Mouse (Mus musculus): ENCODE data around the gene Galnt18. TPM values are rescaled to one million over a fixed set of nuclear protein-coding genes. Genes with fewer than 3 reads are reported as not detected.

The Galnt18 gene
- polyA plus RNA-seq, 1 experiment from 2014 or later, result 20.8 TPM

DNA sequence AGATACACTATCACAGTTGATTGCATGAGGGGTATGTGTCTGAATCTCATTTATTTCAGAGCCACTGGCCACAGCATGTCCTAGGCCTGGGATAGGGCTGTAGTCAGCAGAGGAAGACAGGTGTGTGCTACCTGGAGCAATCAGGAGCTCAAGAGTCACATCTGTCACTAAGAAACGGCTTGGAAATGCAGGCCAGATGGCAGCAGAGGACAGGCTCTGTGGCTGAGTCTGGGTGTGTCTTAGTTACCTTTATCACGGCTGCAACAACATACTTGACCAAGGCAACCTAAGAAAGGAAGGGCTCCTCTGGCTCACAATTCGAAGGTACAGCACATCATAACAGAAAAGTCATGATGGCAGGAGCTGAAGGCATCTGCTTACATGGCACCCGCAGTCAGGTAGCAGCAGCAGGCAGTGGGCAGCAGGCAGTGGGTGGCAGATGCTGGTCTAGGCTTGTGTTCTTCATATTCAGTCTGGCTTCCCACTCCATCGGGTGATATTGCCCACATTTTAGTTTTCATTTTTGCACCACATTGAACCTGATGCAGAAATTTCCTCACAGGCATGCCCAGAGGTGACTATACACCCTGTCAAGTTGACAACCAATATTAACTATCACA lies 190.2 kb downstream of the Galnt18 start:
- no peak overlapping the region for H3K27ac ChIP-seq (ENCODE audit: low read length)
- H3K9ac ChIP-seq (ENCODE audit: low read depth, low read length), result no peak overlapping the region
- no peak for ATAC-seq
- H3K4me3 ChIP-seq (ENCODE audit: low read depth, low read length), result no peak overlapping the region
- no peaks in the 10 kb centered on the region for H3K36me3 ChIP-seq (ENCODE audit: control insufficient read depth, insufficient read depth, low read length)
- WGBS, result 87% methylated on average over 5 of the region's 5 CpGs
- no peak overlapping the region for H3K4me2 ChIP-seq (ENCODE audit: low read length)
- H3K27me3 ChIP-seq (ENCODE audit: control insufficient read depth, insufficient read depth, low read depth, low read length), result no peaks in the 10 kb centered on the region
- 0 out of 2 replicates have a peak, but pooled peaks cover 3% of the 10 kb centered on the region for H3K4me1 ChIP-seq (ENCODE audit: control insufficient read depth, insufficient read depth, low read length)
- no peaks in the 10 kb centered on the region for H3K9me3 ChIP-seq (replicated peaks; ENCODE audit: control insufficient read depth, low read length, poor library complexity, severe bottlenecking)

- Histone ChIP-seq H3K27me3 (ENCODE audit: control insufficient read depth, insufficient read depth, low read depth, low read length) (no peaks in the 10 kb centered on the region), H3K36me3 (ENCODE audit: control insufficient read depth, insufficient read depth, low read length) (no peaks in the 10 kb centered on the region), H3K27ac (ENCODE audit: low read length) (no peak overlapping the region), H3K4me1 (ENCODE audit: control insufficient read depth, insufficient read depth, low read length) (no peaks in the 10 kb centered on the region), H3K9me3 (replicated peaks; ENCODE audit: control insufficient read depth, low read length, poor library complexity, severe bottlenecking) (no peaks in the 10 kb centered on the region), H3K4me3 (ENCODE audit: low read depth, low read length) (no peak overlapping the region), H3K9ac (ENCODE audit: low read depth, low read length) (no peak overlapping the region), H3K4me2 (ENCODE audit: low read length) (no peak overlapping the region)
- no peak for ATAC-seq
- WGBS, result 68% methylated on average over 4 of the region's 4 CpGs
These were observed 191.4 kb downstream of the Galnt18 start for GRCm38 (mm10) chr7:111588291-111588781.

DNA sequence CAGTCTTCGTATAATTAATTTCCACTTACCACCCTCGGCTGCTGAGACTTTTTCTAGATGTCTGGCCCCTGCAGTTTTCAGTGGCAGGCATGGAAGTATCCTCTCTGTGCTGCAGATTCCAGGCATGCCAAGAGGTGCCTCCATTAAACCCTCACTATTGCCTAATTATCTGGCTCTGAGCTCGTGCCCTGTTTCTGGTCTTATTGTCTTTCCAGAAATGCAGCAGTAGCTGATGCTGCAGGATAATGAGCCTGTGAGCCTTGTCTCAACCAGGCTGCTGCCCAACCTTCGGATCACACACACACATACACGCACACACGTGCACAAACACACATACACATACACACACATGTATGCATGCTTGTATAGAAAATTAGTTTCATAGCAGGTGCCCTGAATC lies 199.2 kb downstream of the Galnt18 start:
- no peak overlapping the region for H3K9ac ChIP-seq (ENCODE audit: low read depth, low read length)
- WGBS, result 59% methylated on average over 6 of the region's 6 CpGs
- H3K4me1 ChIP-seq (ENCODE audit: control insufficient read depth, insufficient read depth, low read length), result peaks cover 2% of the 10 kb centered on the region; the same call in 1 of the 2 replicates
- H3K36me3 ChIP-seq (ENCODE audit: control insufficient read depth, insufficient read depth, low read length), result no peaks in the 10 kb centered on the region
- no peak overlapping the region for H3K27ac ChIP-seq (ENCODE audit: low read length)
- H3K4me2 ChIP-seq (ENCODE audit: low read length), result no peak overlapping the region
- H3K4me3 ChIP-seq (ENCODE audit: low read depth, low read length), result no peak overlapping the region
- H3K27me3 ChIP-seq (ENCODE audit: control insufficient read depth, insufficient read depth, low read depth, low read length), result no peaks in the 10 kb centered on the region
- no peaks in the 10 kb centered on the region for H3K9me3 ChIP-seq (replicated peaks; ENCODE audit: control insufficient read depth, low read length, poor library complexity, severe bottlenecking)
- ATAC-seq, result no peak

- no peaks in the 10 kb centered on the region for H3K27me3 ChIP-seq (ENCODE audit: control insufficient read depth, insufficient read depth, low read depth, low read length)
- no peak overlapping the region for H3K4me2 ChIP-seq (ENCODE audit: low read length)
- no peak overlapping the region for H3K27ac ChIP-seq (ENCODE audit: low read length)
- no peak for ATAC-seq
- no peaks in the 10 kb centered on the region for H3K36me3 ChIP-seq (ENCODE audit: control insufficient read depth, insufficient read depth, low read length)
- WGBS, result 62% methylated on average over 2 of the region's 2 CpGs
- peaks cover 11% of the 10 kb centered on the region for H3K4me1 ChIP-seq (ENCODE audit: control insufficient read depth, insufficient read depth, low read length)
- no peaks in the 10 kb centered on the region for H3K9me3 ChIP-seq (replicated peaks; ENCODE audit: control insufficient read depth, low read length, poor library complexity, severe bottlenecking)
- no peak overlapping the region for H3K9ac ChIP-seq (ENCODE audit: low read depth, low read length)
- H3K4me3 ChIP-seq (ENCODE audit: low read depth, low read length), result no peak overlapping the region
These were observed 204.7 kb downstream of the Galnt18 start for GRCm38 (mm10) chr7:111575096-111575495.

DNA sequence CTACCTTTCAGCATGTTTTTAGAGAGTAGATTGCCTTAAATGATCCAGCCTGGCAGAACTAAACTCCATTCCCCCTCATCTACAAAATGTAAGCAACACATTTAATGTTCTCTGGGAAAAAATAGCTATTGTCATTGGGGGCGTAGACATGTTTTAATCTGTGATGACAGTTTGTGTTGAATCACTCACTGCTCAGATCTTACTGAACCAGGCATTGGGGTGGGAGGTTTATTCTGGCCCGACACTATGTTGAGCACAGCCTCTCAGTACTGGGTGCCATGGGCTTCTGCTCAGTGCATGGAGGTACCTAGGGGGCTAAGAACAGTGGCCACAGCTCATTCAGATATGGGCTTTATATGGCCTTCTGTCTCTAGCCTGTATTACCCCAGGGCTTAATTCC lies 207.4 kb downstream of the Galnt18 start:
- Histone ChIP-seq H3K4me1 (ENCODE audit: control insufficient read depth, insufficient read depth, low read length) (peaks cover 11% of the 10 kb centered on the region), H3K27ac (ENCODE audit: low read length) (no peak overlapping the region), H3K9ac (ENCODE audit: low read depth, low read length) (no peak overlapping the region), H3K4me2 (ENCODE audit: low read length) (no peak overlapping the region), H3K9me3 (replicated peaks; ENCODE audit: control insufficient read depth, low read length, poor library complexity, severe bottlenecking) (no peaks in the 10 kb centered on the region), H3K4me3 (ENCODE audit: low read depth, low read length) (no peak overlapping the region), H3K27me3 (ENCODE audit: control insufficient read depth, insufficient read depth, low read depth, low read length) (no peaks in the 10 kb centered on the region), H3K36me3 (ENCODE audit: control insufficient read depth, insufficient read depth, low read length) (no peaks in the 10 kb centered on the region)
- WGBS, result 95% methylated on average over 2 of the region's 2 CpGs
- no peak for ATAC-seq

- Histone ChIP-seq H3K4me2 (ENCODE audit: low read length) (no peak overlapping the region), H3K9me3 (replicated peaks; ENCODE audit: control insufficient read depth, low read length, poor library complexity, severe bottlenecking) (no peaks in the 10 kb centered on the region)
- WGBS, result 80% methylated on average over 6 of the region's 6 CpGs
These were observed 212.9 kb downstream of the Galnt18 start for GRCm38 (mm10) chr7:111566838-111567237.

DNA sequence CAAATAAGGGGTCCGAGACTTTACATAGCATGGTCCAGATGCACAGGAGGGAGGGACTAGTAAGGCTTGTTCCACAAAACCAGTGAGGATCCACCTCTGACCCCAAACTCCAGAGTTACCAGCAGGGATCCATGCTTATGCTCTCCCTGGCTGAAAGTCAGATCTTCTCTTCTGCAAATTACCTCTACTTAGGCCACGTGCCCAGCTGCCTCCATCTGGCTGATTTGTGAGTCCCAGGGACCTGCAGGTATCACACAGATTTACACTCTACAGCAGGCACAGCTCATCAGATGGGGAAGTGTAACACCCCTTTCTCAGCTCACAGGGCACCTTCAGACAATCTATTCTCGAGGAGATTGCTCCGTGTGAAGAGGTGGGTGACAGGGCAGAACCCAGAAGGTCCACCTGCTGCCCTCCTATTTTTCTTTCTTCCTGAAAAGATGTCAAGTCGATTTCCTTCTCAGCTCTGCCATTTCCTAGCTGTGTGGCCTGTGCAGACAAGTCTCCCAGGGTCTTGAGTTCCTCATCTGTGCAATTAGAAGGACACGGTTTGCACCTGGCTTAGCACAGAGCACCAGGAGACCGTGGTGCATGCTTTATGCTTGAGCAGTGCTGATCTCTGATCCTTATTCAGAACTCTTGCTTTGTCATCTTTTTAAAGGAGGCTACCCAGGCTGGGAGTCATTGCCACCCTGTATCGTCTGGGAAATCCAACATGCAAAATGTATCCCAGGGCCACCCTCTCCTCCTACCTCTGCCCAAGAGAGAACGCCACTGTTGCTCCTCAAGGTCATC lies 216.3 kb downstream of the Galnt18 start:
- Histone ChIP-seq H3K9me3 (replicated peaks; ENCODE audit: control insufficient read depth, low read length, poor library complexity, severe bottlenecking) (peaks cover 3% of the 10 kb centered on the region; the same call in 1 of the 2 replicates), H3K4me1 (ENCODE audit: control insufficient read depth, insufficient read depth, low read length) (no peaks in the 10 kb centered on the region), H3K27ac (ENCODE audit: low read length) (no peak overlapping the region), H3K4me2 (ENCODE audit: low read length) (no peak overlapping the region), H3K4me3 (ENCODE audit: low read depth, low read length) (no peak overlapping the region), H3K9ac (ENCODE audit: low read depth, low read length) (no peak overlapping the region), H3K36me3 (ENCODE audit: control insufficient read depth, insufficient read depth, low read length) (no peaks in the 10 kb centered on the region), H3K27me3 (ENCODE audit: control insufficient read depth, insufficient read depth, low read depth, low read length) (no peaks in the 10 kb centered on the region)
- ATAC-seq, result no peak
- WGBS, result 70% methylated on average over 9 of the region's 9 CpGs

More at GRCm38 (mm10) chr7:111566838-111567237, 212.9 kb downstream of the Galnt18 start:
- Histone ChIP-seq H3K4me1 (ENCODE audit: control insufficient read depth, insufficient read depth, low read length) (no peaks in the 10 kb centered on the region), H3K27ac (ENCODE audit: low read length) (no peak overlapping the region), H3K9ac (ENCODE audit: low read depth, low read length) (no peak overlapping the region), H3K36me3 (ENCODE audit: control insufficient read depth, insufficient read depth, low read length) (no peaks in the 10 kb centered on the region), H3K27me3 (ENCODE audit: control insufficient read depth, insufficient read depth, low read depth, low read length) (no peaks in the 10 kb centered on the region), H3K4me3 (ENCODE audit: low read depth, low read length) (no peak overlapping the region)
- no peak for ATAC-seq

DNA sequence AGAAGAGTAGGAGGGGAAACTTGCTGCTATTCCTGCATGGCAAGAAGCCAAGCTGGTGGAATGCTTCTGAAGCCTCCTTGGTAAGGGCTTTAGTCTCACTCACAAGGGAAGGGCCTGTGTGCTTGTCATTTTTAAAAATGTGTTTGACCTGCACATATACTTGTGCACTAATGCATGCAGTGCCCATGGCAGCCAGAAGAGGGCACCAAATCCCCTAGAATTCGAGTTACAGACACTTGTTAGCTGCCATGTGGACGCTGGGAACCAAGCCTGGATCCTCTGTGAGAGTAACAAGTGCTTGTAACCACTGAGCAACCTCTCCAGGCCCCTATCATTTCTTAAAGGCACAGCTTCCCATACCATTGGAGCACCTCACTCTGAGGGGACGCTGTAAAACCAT lies 219.7 kb downstream of the Galnt18 start:
- Histone ChIP-seq H3K36me3 (ENCODE audit: control insufficient read depth, insufficient read depth, low read length) (no peaks in the 10 kb centered on the region), H3K9me3 (replicated peaks; ENCODE audit: control insufficient read depth, low read length, poor library complexity, severe bottlenecking) (peaks cover 3% of the 10 kb centered on the region; the same call in 1 of the 2 replicates), H3K9ac (ENCODE audit: low read depth, low read length) (no peak overlapping the region), H3K4me2 (ENCODE audit: low read length) (no peak overlapping the region), H3K27me3 (ENCODE audit: control insufficient read depth, insufficient read depth, low read depth, low read length) (no peaks in the 10 kb centered on the region), H3K4me1 (ENCODE audit: control insufficient read depth, insufficient read depth, low read length) (no peaks in the 10 kb centered on the region), H3K27ac (ENCODE audit: low read length) (no peak overlapping the region), H3K4me3 (ENCODE audit: low read depth, low read length) (no peak overlapping the region)
- ATAC-seq, result no peak
- WGBS, result 83% methylated on average over 3 of the region's 3 CpGs

DNA sequence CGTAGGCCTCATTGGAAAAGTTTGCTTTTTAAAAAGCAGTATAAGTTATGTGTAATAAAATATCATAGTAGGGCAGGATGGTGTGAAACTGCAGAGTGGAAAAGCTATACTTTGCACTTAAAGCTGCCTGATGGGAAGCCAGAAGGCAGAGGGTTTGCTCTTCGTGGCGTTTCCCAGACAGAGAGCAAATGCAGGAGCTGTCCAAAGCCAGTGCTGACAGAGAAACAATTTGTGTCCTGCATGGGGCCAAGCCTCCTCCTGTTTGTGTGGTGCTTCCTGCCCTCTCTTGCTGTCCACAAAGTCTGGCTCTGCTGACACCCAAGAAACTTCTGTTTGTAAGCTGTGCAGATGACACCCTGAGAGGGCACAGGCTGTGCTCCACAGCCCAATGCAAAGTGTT lies 220.8 kb downstream of the Galnt18 start:
- Histone ChIP-seq H3K4me2 (ENCODE audit: low read length) (no peak overlapping the region), H3K27ac (ENCODE audit: low read length) (no peak overlapping the region), H3K4me1 (ENCODE audit: control insufficient read depth, insufficient read depth, low read length) (no peaks in the 10 kb centered on the region), H3K4me3 (ENCODE audit: low read depth, low read length) (no peak overlapping the region), H3K36me3 (ENCODE audit: control insufficient read depth, insufficient read depth, low read length) (no peaks in the 10 kb centered on the region), H3K9me3 (replicated peaks; ENCODE audit: control insufficient read depth, low read length, poor library complexity, severe bottlenecking) (peaks cover 3% of the 10 kb centered on the region; the same call in 1 of the 2 replicates), H3K27me3 (ENCODE audit: control insufficient read depth, insufficient read depth, low read depth, low read length) (no peaks in the 10 kb centered on the region), H3K9ac (ENCODE audit: low read depth, low read length) (no peak overlapping the region)
- WGBS, result 52% methylated on average over 3 of the region's 3 CpGs
- no peak for ATAC-seq

Measured in midbrain, embryonic 16.5 days (tissue).